Mouse (Mus musculus) hematopoietic stem cell, adult 5-6 weeks (primary cell): Measurements from ENCODE around the gene Unc93a. TPM values are rescaled to one million over a fixed set of nuclear protein-coding genes. Genes with fewer than 3 reads are reported as not detected.
"Not testable (repeated sequence)": the region's sequence is repeated elsewhere in the genome, so short reads cannot be mapped to it uniquely, and the experiment has no call there.

Experiments used
- ATAC-seq, 2 experiments: fragments of 125-278 bp in 1 of 2; replicated peaks in 1 of 2; 2 replicates each; pipeline ENCODE4 v1.8.0; 2016 to 2017; ENCODE audit warnings: inconsistent platforms in 2 of 2, mild to moderate bottlenecking in 2 of 2, moderate number of reproducible peaks in 2 of 2, low read depth in 1 of 2, moderate TSS enrichment in 1 of 2; ENCODE audit not compliant: low FRiP score in 2 of 2, poor library complexity in 2 of 2, severe bottlenecking in 2 of 2, insufficient read depth in 1 of 2, low TSS enrichment in 1 of 2
- total RNA-seq: library from RNA; stranded (forward); fragments of 172-1452, 232-1000 nt; gene quantifications from 2 replicates; pipeline ENCODE4 v1.2.3, GENCODE M21; 2017

Unc93a gene
- total RNA-seq, result not detected in 2 replicates

DNA sequence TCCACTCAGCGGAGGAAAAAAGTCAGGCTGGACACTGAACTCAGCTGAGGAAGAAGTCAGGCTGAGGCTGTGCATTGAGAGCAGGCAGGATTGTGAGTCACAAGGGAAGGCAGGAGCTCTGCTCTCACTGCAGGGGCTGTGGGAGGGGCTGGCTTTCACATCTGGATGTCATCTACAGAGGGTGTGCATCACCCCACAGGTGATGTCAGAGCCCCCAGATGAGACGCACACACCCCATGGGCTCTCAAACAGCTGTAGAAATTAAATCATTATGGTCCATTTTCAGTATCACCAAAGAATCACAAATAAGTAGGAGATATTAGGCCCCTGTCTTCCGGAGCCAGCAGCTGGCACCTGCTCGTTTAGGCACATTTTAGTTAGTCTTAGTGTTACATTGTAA is at the start of gene Unc93a:
Unc93a (minus strand) TSS at position 101 of the 400 bp plus-strand sequence.
- ATAC-seq, result not testable (repeated sequence)

DNA sequence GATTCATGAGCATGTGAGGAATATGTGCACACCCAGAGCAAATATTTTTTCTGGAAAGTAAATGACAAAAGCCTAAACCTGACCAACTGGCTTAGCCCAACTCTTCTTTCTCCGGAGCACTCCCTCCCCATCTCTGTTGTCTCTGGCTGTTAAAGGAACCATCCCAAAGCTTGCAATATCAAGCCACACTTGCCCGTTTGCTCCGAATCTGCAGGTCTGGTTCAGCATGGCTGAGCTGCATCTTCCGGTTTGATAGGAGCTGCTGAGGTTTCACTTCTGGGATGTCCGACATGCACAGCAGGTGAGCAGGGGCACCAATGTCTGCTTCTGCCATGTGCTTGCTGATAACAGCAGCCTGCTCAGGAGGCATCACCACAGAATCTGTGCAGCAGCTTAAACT is 48.9 kb upstream of the Unc93a start:
- not testable (repeated sequence) for ATAC-seq

DNA sequence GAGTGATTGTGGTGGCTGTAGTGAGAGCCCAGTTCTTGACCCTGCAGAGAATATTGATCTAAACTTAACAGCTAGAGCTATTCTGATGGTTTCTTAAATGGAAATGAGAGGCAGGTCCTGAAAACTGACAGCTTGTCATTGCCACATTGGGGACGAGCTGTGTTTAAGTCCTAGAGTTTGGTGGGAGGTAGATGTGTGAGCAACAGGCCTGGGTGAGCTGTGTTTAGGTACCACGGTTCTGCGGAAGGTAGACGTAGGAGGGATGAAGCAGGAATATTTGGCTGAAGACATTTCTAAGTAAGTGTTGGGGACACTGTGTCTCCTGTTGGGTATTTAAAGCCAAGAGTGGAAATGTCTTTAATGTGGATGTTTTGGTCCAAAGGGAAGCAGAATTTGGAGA is 47.4 kb upstream of the Unc93a start:
- ATAC-seq, result not testable (repeated sequence)

DNA sequence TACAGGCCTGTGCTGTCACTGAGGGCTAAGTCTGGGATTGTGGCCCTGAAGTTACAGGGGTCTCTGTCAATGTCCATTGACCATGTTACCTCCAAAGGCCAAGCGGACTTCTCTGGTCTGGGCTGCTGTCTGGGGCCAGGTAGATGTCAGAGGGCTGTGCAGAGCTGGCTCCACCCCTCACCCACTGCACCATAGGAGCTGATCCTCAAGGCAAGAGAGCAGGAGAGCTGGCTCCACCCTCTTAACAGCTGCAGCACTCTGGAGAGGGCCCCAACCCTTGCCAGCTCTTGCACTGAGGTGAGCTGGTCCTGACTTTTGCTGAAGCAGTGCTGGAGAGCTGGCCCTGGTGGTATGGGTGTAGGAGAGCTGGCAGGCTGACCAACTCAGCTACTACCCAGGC is 46.2 kb upstream of the Unc93a start:
- not testable (repeated sequence) for ATAC-seq

DNA sequence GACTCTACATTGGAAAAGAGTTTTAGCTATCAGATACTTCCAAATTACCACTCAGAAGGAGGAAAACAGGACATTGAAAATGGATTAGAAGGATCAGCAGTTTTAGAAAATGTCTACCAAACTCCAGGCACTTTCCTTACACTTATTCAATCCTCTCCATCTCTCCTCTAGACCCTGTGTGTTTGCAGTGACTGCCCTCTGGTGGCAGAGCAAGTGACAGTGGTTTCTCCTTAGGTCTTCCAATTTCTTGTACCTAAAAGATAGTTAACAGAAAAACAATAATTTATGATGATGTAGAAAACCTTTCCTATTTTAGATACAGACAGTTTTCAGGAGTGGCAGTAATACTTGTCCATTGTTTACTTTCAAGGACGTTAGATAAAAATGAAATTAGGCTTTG is 44.0 kb upstream of the Unc93a start:
- peak; percentile 55 to 65; a peak in 3 of 4 replicates for ATAC-seq

DNA sequence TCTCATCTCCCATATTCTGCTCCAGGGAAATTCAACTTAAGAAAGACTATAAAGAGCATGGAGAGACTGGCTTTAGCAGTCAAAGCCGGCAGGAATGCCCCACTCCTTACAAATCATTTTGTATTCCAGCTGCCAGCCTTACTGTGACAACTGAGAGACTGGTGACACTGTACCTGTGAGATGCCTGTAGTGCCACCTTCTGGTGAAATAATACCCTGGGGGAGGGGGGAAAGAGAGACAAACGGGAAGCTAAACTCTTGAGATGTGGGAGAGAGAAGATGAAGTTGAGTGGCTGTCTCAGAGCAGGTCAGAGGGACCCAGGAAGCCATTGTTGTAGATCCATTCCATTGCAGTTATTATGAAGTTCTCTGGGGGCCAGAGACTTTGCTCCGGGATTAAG is 42.4 kb upstream of the Unc93a start:
- ATAC-seq, result peak; percentile 47 to 52; a peak in 2 of 4 replicates

DNA sequence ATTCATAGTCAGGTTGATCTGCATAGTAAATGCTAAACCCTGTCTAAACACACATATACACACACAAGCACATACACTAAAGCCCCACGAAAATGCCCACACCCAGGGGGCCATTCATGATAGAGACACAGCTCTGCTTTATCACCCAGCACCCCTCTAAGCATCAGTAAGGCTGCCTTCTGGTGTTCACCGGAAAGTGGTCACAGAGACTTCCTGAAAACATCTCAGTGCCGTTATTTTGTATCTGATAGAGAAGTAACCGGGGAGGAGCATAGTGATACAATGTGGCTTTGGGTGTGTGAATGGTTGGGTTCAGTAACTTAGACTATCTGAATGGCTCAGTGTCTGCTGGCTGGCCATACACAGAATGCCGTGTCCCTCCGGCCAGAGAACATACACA is 42.0 kb upstream of the Unc93a start:
- peak; percentile 52 to 70; a peak in 3 of 4 replicates for ATAC-seq

DNA sequence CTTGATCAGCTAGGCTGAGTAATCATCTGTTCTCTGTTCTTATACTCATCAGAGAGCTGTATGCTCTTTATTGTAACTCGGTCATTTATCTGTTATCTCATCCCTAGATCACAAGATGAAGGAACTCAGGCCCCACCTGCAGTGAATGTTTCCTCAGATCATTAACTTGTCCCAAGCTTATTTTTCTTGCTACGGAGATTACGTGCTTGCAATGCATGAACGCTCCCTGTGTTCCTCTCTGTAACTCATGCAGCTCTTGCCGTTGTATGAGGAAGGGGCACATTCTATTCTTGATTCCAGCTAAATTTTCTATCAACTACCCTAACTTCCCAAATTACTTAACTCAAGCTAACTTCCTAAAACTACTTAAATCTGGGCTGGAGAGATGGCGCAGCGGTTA is 14.5 kb upstream of the Unc93a start:
- ATAC-seq, result not testable (repeated sequence)

DNA sequence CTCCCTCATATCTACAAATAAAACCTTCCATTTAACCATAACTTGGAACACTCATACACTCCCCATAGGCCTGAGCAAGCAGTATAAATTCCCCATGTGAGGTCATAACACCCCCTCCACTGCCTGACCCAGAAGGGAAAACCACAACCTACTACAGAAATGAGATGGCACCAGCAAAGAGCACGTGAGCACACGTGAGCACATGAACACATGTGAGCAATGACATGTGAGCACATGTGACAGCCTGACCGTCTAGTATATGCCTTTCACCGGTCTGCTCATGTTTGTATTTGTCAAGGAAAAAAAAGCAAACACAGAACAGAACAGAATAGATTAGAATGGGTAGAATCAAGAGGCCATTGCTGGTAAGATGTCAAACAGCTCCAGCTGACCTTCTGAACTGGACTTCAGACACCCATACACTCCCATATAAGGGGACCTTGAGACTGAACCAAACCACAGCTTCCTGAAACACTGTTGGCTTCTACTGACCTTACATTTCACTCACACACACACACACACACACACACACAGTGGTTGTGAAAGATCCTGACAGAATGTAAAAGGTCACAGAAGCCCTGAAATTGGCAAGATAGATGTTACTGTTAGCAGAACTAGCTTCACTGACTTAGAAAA is 13.1 kb upstream of the Unc93a start:
- ATAC-seq, result peak; percentile 72 to 73

DNA sequence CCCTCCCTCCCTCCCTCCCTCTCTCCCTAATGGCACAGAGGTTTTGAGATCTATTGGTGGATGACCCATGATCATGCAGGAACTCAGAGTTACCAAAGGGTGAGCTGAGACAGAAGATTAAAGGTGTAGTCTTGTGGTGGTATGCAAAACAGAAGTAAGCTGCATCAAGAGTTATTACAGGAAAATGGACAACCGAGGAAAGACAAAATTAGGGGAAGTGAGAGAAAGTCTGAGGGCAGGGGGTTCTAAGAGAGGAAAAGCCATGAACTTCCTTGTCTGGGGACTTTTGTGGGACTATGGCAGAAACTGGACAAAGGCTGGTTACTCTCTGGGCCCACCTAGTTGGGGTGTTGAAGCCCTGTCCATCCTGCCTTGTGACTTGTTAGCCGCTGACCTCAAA is 11.1 kb upstream of the Unc93a start:
- peak; percentile 4 to 13; a peak in 1 of 4 replicates for ATAC-seq

DNA sequence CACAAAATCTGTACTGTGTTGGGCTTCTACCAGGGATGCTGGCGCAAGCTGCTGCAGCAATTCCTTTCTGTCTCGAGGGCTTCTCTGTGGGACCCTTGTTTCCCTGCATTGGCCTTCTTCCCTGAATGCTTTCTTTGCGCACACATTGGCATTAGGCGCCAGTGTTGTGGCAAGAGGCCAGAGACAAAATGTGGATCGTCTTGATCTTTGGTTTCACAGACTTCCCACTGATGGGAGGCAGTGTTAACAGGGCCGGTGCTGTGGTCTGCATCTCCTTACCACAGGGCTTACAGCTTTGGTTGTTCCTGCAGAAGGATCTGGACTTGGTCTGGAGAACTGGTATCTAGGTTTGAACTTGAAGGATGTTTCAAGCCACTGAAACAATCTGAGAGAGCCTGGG is 3.7 kb upstream of the Unc93a start:
- not testable (repeated sequence) for ATAC-seq

DNA sequence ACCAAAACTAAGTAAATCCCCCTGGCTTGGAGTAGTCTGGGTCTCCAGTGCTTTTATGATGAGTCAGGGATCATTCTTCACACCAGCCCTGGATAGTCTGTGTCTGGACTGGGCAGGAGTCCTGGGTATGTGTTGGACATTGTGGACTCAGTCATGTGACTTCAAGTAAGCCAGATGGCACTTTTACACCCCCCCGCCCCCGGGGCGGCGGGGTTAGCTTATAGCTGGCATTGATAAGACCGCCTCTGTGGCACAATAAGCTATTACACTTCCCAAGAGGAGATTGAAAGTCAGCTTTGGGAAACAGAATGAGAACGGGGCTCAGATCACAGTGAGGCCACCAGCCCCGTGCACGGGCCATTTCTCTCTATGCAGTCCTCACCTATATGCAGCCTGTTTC is 742 bp upstream of the Unc93a start:
- not testable (repeated sequence) for ATAC-seq

DNA sequence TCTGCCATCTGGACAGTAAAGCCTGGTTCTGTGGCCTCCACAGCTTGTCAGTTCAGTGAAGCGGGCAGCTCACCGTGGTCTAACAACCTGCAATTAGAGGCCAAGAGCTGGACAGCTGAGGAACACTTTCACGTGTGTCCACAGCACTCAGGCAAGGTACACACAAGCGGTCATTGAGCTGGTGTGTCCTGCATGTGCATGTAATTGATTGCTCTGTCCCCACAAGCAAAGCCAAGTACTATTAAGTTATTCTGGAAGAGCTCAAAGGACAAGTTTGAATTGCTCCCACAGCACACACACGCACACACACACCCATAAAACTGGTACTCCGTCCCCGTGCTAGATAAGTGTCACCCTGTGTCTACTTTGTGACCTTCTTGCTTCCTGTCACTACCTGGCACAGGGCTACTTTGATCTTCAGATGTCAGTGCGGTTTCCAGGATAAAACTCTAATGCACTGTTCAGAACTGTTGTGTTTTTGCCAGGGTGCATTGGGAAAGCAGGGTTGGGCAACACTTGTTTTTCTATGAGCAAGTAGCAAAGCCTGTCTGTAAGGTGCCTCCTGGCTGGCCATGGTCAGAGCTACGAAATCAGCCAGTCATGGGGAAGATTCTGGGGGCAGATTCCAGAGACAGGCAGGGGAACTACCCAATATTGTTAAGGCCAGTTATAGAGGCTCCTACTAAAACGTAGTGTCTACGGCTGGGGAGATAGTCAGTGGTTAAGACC is 1.7 kb downstream of the Unc93a start:
- ATAC-seq, result not testable (repeated sequence)

DNA sequence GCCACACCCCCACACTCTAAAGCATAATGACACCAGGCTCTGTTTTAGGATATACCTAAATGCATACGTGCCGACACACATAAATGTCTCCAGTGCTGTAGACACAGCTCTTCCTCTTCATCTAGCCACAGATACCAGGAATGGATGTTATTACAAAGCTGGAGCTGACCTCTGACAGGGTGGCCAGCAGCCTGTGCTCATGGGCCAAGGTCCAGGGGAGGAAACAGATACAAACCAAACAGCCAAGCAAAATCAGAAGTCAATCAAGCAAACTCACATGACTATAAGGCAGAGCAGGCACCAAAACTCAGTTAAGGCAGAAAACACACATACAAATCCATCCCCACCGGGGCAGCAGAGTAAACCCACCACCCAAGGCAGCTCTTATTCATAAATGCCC is 2.3 kb downstream of the Unc93a start:
- ATAC-seq, result not testable (repeated sequence)

DNA sequence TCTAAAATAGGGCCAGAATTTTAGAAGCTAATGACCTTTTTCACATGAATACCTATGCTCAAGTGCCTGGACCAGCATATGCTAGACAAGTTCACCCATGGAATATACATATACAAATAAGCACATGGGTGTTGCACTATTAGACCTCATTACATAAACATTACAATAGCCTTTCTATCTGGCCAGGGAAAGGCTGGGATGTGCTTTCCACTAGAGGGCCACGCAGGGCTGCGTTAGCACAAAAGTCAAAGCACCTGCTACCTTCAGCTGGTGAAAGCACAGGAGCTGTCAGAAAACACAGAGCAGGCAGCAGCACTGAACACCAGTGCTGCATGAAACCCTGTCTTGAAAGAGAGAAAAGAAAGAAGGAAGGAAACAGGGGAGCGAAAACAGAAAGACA is 7.4 kb downstream of the Unc93a start:
- peak; percentile 22 to 42; a peak in 2 of 4 replicates for ATAC-seq

DNA sequence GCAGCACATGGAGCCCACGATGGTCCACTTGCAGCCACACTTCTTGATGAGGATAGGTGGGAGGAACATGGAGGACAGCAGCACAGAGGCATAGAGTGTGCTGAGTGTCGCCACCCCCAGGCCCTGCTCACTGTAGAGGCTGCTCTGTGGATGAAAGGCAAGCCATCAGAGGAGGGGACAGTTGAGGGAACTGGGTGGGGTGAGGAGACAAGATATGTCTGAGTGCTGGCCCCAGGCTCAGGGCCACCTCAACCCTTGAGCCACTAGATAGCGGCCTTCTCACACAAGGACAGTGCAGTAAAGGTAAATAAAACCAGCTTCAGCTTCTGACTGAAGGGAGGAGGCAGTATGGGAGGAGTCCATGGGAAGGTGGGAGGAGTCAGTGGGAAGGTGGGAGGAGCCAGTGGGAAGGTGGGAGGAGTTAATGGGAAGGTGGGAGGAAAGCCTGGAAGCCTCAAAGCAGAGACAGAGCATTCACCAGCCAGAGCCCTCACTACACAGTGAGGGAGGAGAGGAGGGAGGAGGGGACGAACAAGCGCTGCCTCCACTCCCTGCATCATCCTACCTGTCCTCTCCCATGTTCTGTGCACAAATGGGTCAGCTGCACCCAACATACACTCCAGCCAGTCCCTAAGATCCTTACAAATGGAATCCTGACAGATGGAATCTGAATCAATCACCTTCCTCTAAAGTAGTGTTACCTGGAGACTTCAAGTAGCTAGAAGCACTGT is 8.1 kb downstream of the Unc93a start:
- ATAC-seq, result 0 out of 4 replicates have a peak, but pooled peaks of 1 of the 2 experiments have one; percentile 7

DNA sequence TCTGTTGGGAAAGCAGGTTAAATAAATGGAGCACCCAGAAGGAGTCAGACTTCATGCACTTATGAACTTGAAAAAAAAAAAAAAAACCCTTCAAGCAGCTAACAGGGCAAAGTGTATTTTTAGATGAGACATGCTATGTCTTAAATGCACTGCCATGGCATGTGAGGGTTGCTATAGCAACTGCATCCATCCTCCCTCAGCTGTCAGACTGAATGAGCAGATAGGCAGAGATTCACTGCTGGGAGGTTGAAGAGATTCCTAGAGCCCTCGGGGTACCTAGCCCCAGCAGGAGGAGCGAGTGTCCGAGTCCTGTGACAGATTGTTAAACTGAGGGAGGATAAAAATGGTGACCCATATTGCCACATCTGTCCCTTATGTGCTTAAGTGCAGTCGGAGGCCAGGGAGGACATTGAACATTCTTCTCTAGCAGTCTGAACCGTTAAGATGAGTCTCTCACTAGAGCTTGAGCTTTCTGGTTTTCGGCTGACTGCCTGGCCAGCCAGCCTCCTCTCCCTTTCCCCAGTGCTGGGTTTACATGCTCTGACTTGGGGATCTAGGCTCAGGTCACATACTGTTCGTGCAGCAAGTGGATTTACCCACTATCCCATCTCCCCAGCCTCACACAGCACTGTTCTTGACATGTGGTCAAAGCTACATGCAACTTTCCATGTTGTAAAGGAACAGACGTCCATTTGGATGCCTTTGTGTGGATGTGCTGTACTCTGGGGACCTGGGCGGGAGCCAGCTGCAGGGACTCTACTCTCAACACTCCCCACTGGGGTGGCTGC is 18.9 kb downstream of the Unc93a start:
- not testable (repeated sequence) for ATAC-seq
